Mouse (Mus musculus) regulatory T cell (primary cell): ENCODE measurements around the gene Sstr3.

Experiments used
- in situ Hi-C: fragments of 300-600 bp; cut with MboI, MseI; formaldehyde crosslinking; loops from one replicate; pipeline ENCODE4 v1.15.1; 2025; ENCODE audit warnings: high pct_unique_total_duplicates

Gene Sstr3

DNA sequence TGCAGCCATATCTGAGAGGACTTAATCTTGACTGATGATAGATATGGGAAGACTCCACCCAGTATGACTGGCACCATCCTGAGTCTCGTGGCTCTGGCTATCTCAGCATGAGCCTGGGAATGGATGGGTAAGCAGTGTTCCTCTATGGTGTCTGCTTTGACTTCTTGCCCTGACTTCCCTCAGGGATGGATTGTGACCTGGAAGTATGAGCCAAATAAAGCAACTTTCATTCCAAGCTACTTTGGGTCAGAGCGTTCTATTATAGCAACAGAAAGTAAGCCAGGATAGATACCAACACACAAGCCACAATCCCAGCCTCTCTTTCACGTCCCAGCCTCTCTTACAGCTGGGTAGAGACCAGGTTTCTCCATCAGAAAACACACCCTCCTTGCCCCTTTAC lies 38.9 kb downstream of the Sstr3 start:
- in situ Hi-C loops: no loop called here

DNA sequence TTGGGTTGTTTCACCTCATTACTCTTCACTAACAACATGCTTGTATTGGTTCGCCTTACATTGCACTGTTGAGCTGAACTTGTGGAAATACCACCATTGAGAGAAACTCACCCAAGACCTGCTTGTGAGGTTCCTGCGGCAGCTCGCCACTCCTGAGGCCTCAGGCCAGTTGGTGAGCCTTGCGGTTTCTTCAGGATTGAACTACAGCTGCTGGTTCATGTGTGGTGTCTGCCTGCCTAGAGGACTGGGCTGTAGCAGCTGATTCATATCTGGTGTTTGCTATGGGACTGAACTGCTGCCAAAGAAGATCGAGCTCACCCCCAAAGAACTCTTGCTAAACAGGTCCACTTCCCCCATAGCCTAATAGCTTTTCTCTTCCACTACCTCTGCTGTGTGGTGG lies 39.7 kb downstream of the Sstr3 start:
- in situ Hi-C loops: no loop called here

DNA sequence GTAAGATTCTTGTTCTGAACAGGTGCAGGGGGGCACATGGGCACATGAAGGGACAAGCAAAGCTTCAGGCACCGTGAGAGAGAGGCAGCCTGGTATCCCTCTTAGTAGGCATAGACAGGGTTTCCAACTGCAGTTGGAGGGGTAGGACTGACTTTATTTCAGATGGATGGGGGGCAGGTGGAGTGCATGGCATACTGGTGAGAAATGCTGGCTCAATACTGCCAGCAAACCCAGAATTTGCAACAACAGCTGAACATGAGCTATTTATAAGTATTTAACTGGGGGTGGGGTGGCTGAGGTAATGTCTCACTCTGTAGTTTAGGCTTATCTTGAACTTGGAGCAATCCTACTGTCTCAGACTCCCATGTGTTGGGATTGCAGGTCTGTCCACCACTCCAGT lies 40.5 kb downstream of the Sstr3 start:
- in situ Hi-C loops: no loop called here

DNA sequence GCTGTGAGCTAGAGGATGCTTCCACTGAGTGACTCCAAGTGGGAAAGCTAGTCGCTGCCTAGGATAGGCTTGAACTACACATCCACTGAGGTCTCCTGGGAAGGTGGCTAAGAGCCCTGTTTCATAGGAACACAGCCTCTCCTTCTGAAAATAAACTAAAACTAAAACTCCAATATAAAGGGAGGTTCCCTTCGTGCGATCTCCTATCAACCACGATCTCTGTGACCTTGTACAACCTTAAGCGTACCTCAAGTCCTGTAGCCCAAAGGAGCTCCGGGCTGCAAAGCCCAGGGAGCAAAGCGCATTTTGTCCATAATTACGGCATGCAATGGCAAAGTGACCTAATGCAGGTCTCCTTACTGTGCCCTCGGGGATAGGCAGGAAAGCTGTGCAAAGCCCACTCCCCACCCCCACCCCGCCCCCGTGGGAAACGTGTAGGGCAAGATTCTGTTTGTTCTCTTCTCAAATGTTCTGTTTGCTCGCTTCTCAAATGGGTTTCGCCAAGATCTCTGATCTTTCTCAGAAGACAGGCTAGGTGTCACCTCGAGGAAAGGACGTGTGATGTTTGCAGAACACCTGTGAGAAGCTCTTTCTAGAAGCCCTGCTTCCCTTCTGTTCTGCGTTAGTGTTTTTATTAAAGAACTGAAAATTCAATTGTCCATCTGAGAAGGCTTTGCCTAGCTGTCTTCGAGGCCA lies 41.9 kb downstream of the Sstr3 start:
- in situ Hi-C loops: no loop called here

DNA sequence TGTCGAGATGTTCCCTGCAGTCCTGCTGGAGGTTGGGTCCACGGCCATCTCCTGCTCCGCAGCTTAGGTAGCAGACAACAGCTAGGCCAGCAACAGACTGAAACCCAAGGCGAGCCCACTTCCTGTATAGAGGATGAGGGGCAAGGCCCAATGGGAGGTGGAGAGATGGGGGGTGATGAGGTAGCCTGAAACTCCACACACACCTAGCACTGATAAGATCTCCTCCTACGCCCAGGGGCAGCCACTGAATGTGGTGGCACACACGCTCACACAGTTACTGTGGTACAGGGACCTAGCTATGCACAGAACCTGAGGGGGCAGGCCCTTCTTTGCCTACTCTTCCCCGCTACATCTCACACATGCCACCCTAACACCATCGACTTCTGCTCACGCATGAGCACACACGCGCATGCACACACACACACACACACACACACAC lies 49.5 kb downstream of the Sstr3 start, which contains the start of gene Il2rb:
Gene Il2rb, minus strand, starts transcription at position 304 of the 439 bp plus-strand sequence.
- in situ Hi-C loops: loop anchor here (5.0 kb wide), 1 partner anchor 43 kb away; no protein-coding TSS in a partner anchor

DNA sequence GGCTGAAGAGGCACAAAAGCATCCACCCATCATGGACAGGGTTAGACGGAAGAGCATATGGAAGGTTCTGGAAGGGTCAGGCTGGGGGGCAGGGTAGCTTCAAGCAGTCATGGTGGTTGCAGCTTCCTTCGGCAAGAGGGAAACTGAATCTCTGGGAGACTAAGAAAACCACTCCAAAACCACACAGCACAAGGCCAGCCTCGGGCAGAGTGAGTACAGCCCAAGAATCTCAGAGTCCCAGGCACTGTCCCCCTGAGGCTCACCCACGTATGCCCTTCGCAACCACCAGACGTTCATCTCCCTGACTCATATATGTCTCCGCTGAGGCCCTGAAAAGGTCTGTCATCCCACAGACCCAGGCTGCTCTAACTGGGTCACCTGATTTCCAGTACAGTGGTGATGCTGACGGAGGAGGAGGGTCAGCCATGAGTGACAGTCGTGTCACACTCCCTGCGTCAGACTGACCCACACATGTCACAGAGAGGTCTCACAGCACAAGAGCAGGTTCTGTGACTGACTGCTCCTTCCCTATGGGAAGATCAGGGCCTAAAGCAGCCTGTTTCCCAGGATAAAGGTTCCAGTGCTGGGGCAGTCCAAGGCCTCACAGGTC lies 51.0 kb downstream of the Sstr3 start:
- in situ Hi-C loops: loop anchor here (5.0 kb wide), 1 partner anchor 41 kb away; no protein-coding TSS in a partner anchor

DNA sequence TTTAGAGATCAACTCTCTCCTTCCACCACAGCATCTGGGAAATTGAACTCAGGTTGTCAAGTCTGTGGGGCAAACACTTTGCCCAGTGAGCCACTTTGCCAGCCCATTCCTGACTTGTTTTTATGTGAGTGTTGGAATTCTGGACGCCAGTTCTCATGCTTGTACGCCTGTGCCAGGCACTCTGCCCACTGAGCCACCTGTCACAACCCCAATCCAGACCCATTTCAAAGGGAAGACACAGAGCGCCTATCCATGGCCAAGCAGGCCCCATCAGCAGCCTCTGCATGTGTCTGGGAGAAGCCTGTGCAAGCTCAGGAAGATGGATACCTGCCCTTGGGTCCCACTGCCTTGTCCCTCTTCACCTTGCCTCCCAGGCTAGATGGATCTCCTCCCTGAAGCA lies 53.2 kb downstream of the Sstr3 start:
- in situ Hi-C loops: loop anchor here (5.0 kb wide), 1 partner anchor 39 kb away; no protein-coding TSS in a partner anchor

DNA sequence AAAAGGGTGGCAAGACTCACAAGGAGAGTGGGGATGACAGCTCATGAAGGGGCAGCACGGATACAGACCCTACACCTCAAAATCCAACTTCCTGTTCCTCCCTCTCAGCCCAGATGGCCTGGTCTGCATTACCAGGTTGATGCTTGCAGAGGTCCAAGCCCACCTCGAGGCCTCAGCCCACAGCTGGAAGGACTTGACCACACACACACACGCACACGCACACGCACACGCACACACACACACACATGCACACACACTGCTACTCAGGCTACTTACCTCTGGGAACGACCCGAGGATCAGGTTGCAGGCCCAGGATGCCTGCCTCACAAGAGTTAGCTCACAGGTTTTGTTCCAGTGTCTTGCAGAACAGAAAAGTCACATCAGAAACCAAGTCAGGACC lies 54.6 kb downstream of the Sstr3 start:
- in situ Hi-C loops: loop anchor here (5.0 kb wide), 1 partner anchor 38 kb away; no protein-coding TSS in a partner anchor

DNA sequence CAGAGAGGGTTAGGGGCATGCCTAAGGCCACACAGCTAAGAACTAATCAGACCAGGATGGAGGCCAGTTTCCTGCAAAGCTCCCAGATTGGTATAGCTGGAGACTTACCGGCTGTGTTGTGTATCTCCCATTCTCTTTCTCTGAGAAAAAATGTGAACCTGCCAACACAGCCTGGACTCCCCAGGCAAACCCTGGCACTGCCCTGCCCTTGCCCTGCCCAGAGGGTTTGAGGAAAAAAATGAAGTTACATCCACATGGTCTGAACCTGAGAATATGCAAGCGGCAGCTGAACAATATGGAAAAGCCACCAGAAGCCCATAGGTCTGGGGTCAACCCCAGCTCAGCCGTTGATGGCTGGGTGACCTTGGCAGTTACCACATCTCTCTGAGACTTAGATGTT lies 55.2 kb downstream of the Sstr3 start:
- in situ Hi-C loops: no loop called here

DNA sequence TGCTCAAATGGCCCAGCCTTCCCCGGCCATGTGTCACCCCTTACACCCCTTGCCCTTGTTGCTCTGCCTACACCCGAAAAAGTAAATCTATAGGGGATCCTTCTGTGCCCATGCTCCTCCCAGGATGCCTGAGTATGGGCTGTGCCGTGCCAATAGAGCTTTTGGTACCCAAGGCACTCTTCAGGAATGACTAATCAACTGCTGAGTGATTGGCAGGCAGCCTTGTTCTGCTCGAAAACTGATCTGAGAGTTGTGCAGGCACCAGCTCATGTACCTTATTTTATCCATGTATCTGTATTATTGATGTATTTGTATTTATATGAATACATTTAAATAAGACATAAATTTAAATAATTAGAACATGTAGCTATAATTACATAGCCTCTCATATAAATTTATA lies 57.4 kb downstream of the Sstr3 start:
- in situ Hi-C loops: no loop called here
